Mouse (Mus musculus) heart, adult 2 months (tissue): ENCODE results near the gene Ino80b. TPM values are rescaled to one million over a fixed set of nuclear protein-coding genes. Genes with fewer than 3 reads are reported as not detected.

ENCODE experiments used
- DNase-seq, 2 experiments: peaks; one replicate each; pipeline ENCODE4 v3.0.0; 2021
- H3K27ac ChIP-seq: fragments of 200-600 bp; 2 replicates; pipeline ENCODE4 v1.8.1; 2022
- H3K27me3 ChIP-seq: fragments of 200-500 bp; 2 replicates; pipeline ENCODE4 v1.6.1; 2012; ENCODE audit warnings: mild to moderate bottlenecking, low read length, inconsistent platforms, mixed read lengths; ENCODE audit not compliant: control insufficient read depth, insufficient read depth
- H3K36me3 ChIP-seq: fragments of 200-500 bp; 2 replicates; pipeline ENCODE4 v1.6.1; 2012; ENCODE audit warnings: low read length, inconsistent platforms; ENCODE audit not compliant: control insufficient read depth, insufficient read depth
- H3K4me1 ChIP-seq: fragments of 200-500 bp; 2 replicates; pipeline ENCODE4 v1.6.1; 2011; ENCODE audit warnings: low read length; ENCODE audit not compliant: control insufficient read depth, insufficient read depth
- H3K4me3 ChIP-seq: fragments of 200-600 bp; 2 replicates; pipeline ENCODE4 v1.8.1; 2022
- H3K79me2 ChIP-seq: fragments of 200-500 bp; replicated peaks from 2 replicates; pipeline ENCODE4 v1.6.1; 2012; ENCODE audit warnings: mild to moderate bottlenecking, inconsistent platforms, low read length, moderate library complexity, mixed read lengths; ENCODE audit not compliant: control insufficient read depth, insufficient read depth
- H3K9ac ChIP-seq: fragments of 200-500 bp; 2 replicates; pipeline ENCODE4 v1.6.1; 2012; ENCODE audit warnings: low read depth, mild to moderate bottlenecking, control low read depth, inconsistent platforms, low read length, mixed read lengths
- CTCF ChIP-seq: fragments of 200-600 bp; IDR thresholded peaks from 2 replicates; pipeline ENCODE4 v1.8.1; 2022; ENCODE audit warnings: antibody characterized with exemption, mild to moderate bottlenecking, moderate library complexity
- EP300 ChIP-seq: fragments of 200-500 bp; IDR thresholded peaks from 2 replicates; pipeline ENCODE4 v1.6.1; 2011; ENCODE audit warnings: low read depth, low read length, control low read depth; ENCODE audit not compliant: insufficient read depth
- POLR2A ChIP-seq: fragments of 200-500 bp; IDR thresholded peaks from 2 replicates; pipeline ENCODE4 v1.6.1; 2011; ENCODE audit warnings: mild to moderate bottlenecking, low read depth, low read length, control low read depth; ENCODE audit not compliant: insufficient read depth
- WGBS: fragments of 180-500 bp; shearing (Covaris S2); methylation state at CpG from one replicate; pipeline ENCODE4 v1.1.7; 2018; 5-methylcytosine and 5-hydroxymethylcytosine counted together
- intact Hi-C: fragments of 180-260 bp; cut with DNase I; formaldehyde crosslinking; loops from one replicate; pipeline ENCODE4 v1.15.1; 2025
- polyA plus RNA-seq: library from polyadenylated mRNA; depleted of rRNA; stranded (reverse); fragments of >200 nt; gene quantifications from 2 replicates; pipeline ENCODE4 v1.2.3, GENCODE M21; 2012
- total RNA-seq, 2 experiments: library from RNA; stranded (reverse); gene quantifications; 2 replicates each; pipeline ENCODE4 v1.2.3; 2021

Ino80b gene
- total and polyA plus RNA-seq, 3 experiments: 9.5 to 15.1 (median 13.1) TPM

- WGBS: 1% methylated on average over 38 of the region's 48 CpGs
- peak overlapping the region; percentile 77 for H3K9ac ChIP-seq
- H3K27me3 ChIP-seq: no peaks in the 10 kb centered on the region
- H3K4me1 ChIP-seq: peaks cover 5% of the 10 kb centered on the region
- no peak for DNase-seq
- H3K79me2 ChIP-seq: no peaks in the 10 kb centered on the region
- TF ChIP-seq EP300: no peak
- no peak for TF ChIP-seq CTCF
- TF ChIP-seq POLR2A: no peak
- H3K27ac ChIP-seq: peak overlapping the region; percentile 51
- H3K36me3 ChIP-seq: no peaks in the 10 kb centered on the region
- intact Hi-C loops: loop anchor here (2.0 kb wide), 2 partner anchors 43 to 49 kb away; partner anchors contain the start of gene Dctn1
- H3K4me3 ChIP-seq: peak overlapping the region; percentile 90
These were observed 9.4 kb downstream of the Ino80b start for GRCm38 (mm10) chr6:83115682-83116372.

GRCm38 (mm10) chr6:83115011-83115671, 10.1 kb downstream of the Ino80b start, which contains the start of gene Mogs:
TSS of gene Mogs (plus strand) at chr6:83115496.
- intact Hi-C loops: loop anchor here (2.0 kb wide), 1 partner anchor 50 kb away; the partner anchor contains the start of gene Dctn1
- Histone ChIP-seq H3K36me3 (no peaks in the 10 kb centered on the region), H3K79me2 (no peaks in the 10 kb centered on the region), H3K4me1 (peaks cover 4% of the 10 kb centered on the region), H3K4me3 (peak within 1 kb of the TSS; percentile 90), H3K27ac (peak within 1 kb of the TSS; percentile 80), H3K9ac (peak within 1 kb of the TSS; percentile 77), H3K27me3 (no peaks in the 10 kb centered on the region)
- peak; percentile 96 for DNase-seq
- TF ChIP-seq EP300 (0 out of 2 replicates have a peak, but pooled peaks have one; percentile 70), POLR2A (peak; percentile 98), CTCF (peak; percentile 70)
- under 1% methylated on average over 54 of the region's 58 CpGs for WGBS

- H3K4me3 ChIP-seq: no peak overlapping the region
- intact Hi-C loops: no loop called here
- DNase-seq: no peak
- no peaks in the 10 kb centered on the region; the same call in 1 of the 2 replicates for H3K79me2 ChIP-seq
- 73% methylated on average over 4 of the region's 4 CpGs for WGBS
- no peaks in the 10 kb centered on the region for H3K36me3 ChIP-seq
- H3K27ac ChIP-seq: no peak overlapping the region
- TF ChIP-seq CTCF (no peak), POLR2A (no peak), EP300 (no peak)
- H3K27me3 ChIP-seq: no peaks in the 10 kb centered on the region
- H3K9ac ChIP-seq: no peak overlapping the region
- peaks cover 5% of the 10 kb centered on the region for H3K4me1 ChIP-seq
These were observed 13.6 kb downstream of the Ino80b start for GRCm38 (mm10) chr6:83111510-83112136.

GRCm38 (mm10) chr6:83108762-83109668, 16.2 kb downstream of the Ino80b start, which contains the start of gene Mrpl53:
TSS of gene Mrpl53 (plus strand) at chr6:83109040.
- no peaks in the 10 kb centered on the region; the same call in 1 of the 2 replicates for H3K79me2 ChIP-seq
- peak within 1 kb of the TSS; percentile 75 for H3K4me3 ChIP-seq
- 0 out of 2 replicates have a peak, but pooled peaks cover 1% of the 10 kb centered on the region for H3K4me1 ChIP-seq
- peak; percentile 72; the same call in 1 of the 2 replicates for TF ChIP-seq EP300
- TF ChIP-seq POLR2A: peak; percentile 88
- no peak for TF ChIP-seq CTCF
- peak; percentile 88 to 90 for DNase-seq
- under 1% methylated on average over 76 of the region's 76 CpGs for WGBS
- peak within 1 kb of the TSS; percentile 90 for H3K27ac ChIP-seq
- H3K27me3 ChIP-seq: no peaks in the 10 kb centered on the region
- no peaks in the 10 kb centered on the region for H3K36me3 ChIP-seq
- H3K9ac ChIP-seq: peak within 1 kb of the TSS; percentile 83
- intact Hi-C loops: loop anchor here (1.0 to 10.0 kb wide), 3 partner anchors 16 to 156 kb away; partner anchors contain the start of genes Aup1, Htra2 and Ino80b
